Mouse (Mus musculus) heart, adult 11 months (tissue): Measurements from ENCODE around the gene Sipa1l2.

Source experiments
- DNase-seq: peaks from one replicate; pipeline ENCODE4 v3.0.0; 2022

The Sipa1l2 gene

GRCm38 (mm10) chr8:125391271-125391670 lies 178.3 kb downstream of the Sipa1l2 start:
- no peak for DNase-seq

DNA sequence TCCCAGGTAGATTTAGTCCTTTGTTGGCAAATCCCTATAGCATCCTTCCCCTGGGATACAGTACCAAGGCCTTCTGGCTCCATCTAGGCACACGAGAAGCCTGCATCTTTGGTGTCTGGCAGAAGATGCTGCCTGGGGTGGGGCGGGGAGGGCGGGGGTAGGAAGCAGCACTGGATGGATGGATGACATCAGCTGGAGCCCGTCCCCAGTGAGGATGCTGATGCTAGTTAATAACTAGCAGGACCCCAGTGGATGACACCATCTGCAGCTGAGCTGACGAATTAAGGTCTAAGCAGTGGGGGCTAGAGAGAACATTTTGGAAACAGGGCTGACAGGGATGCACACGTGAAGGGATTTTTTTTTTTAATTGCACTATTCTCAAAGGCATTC lies 179.1 kb downstream of the Sipa1l2 start:
- DNase-seq, result no peak

DNA sequence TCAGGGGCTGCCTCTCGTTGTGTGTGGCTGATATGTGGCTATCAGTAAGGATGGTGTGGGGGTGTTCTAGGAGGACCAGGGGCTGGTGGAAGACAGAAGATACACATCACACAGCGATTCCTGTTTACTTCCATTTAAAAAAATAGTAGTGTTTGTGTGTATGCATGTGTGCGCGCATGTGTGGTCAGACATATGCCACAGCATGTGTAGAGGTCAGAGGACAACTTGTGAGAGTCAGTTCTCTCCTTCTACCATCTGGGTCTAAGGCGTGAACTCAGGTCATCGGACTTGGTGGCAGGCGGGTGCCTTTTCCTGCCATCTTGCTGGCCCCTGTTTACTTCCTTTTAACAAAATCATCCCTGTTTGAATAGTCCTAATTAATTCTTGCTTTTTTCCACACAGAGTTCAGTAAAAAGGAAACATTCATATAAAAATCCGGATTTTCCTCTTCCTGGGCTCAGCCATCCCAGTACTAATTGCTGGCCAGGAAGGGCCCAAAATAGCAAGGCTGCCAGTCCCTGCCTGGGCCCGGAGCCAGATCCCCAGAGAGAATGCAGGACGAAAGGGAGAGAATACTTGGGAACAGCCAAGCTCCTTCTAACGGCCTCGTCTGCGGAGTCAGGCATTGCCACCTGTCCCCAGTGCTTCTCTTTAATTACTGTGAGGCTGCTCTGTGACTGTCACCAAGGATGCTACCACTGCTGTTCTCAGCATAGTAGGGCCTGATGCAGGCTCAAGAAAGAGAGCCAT lies 179.7 kb downstream of the Sipa1l2 start:
- DNase-seq, result peak; percentile 97

GRCm38 (mm10) chr8:125389280-125389679 lies 180.3 kb downstream of the Sipa1l2 start:
- DNase-seq, result peak; percentile 98

- DNase-seq, result peak; percentile 91
Observed at GRCm38 (mm10) chr8:125388404-125389180, 181.0 kb downstream of the Sipa1l2 start.

- DNase-seq, result peak; percentile 99
Observed at GRCm38 (mm10) chr8:125385519-125386150, 184.0 kb downstream of the Sipa1l2 start.

- DNase-seq, result peak; percentile 91
Observed at GRCm38 (mm10) chr8:125384551-125385183, 184.9 kb downstream of the Sipa1l2 start.

GRCm38 (mm10) chr8:125381674-125382073 lies 187.9 kb downstream of the Sipa1l2 start:
- no peak for DNase-seq

GRCm38 (mm10) chr8:125379939-125380338 lies 189.7 kb downstream of the Sipa1l2 start:
- DNase-seq, result no peak

DNA sequence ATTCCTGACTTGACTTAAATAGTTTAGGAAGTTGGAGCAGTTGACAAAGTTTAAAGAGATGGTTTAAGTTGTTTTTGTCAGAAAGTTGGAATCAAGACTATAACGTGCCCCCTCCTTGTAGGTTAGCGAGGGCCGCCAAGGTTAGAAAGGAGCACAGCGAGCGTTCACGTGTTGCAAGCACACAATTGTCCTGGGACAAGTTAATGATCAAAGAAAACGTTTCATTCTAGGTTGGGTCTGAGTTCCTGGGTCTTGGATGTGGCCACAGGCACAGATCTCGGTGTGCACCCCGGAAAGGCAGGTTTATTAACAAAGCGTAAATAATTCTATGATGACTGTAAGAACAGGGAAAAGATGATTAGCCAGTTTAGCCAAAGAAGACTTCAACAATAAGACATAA lies 190.5 kb downstream of the Sipa1l2 start:
- no peak for DNase-seq

DNA sequence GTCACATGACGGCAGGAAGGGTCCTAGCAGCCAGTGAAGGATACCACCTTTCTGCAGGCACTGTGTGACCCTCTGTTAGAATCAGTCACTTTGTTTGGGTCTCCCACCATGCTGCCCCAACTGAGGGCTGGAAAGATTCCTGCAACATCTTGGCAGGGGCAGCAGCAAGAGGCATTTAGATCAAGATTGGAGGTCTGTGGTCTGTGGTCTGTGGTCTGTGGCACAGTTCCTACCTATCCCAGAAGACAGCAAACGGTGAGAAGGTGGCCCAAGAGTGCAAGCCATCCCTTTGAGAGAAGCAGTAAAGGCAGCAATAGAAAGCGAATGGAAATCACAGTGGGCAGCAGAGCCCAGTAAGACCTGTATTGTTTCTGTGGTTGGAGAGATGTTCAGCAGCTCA lies 191.9 kb downstream of the Sipa1l2 start:
- no peak for DNase-seq

- DNase-seq, result no peak
Observed at GRCm38 (mm10) chr8:125376448-125376845, 193.2 kb downstream of the Sipa1l2 start.

DNA sequence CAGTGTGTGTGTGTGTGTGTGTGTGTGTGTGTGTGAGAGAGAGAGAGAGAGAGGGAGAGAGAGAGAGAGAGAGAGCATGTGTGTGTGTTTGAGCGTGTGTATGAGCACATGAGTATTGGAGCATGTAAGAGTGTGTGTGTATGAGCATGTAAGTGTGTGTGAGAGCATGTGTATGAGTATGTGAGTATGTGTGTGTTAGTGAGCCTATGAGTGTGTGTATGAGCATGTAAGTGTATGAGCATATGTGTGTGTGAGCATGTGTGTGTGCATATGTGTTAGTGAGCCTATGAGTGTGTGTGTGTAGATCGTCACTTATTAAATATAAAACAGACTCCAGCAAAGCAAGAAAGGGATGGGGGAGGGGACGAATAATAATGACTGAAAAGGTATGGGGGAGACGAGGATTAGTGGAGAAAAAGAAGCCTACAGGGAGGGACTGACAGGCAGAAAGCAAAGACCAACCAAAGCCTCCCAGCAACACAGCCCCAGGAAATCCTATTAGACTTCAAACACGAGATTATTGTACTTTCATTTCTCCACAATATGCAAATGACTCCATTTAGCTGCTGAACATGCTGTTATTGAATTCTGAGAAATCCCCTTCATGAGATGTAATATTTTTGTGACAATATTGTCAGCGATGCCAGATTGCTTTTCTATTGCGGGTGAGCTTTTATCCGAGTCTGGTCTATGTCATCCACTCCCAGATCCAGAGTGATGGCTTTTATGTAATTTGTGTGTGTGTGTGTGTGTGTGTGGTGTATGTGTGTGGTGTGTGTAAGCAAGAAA lies 193.8 kb downstream of the Sipa1l2 start:
- no peak for DNase-seq

DNA sequence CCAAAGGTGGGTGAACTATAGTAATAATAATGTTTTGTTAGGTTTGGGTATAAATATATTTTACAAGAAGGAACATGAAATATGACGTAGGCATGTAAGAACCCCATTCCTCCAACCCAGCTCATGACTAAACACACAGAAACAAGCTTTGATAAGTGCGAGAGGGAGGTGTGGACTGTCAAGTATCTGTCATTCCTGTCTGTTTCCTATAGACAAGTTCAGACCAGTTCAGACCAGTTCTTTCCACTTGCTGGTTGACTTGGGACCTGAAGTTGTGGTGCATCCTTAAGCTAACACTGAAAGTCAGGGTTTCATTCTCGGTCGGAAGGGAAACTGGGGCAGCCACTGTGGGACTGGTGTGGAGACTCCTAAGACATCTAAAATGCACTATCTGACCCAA lies 197.0 kb downstream of the Sipa1l2 start:
- DNase-seq, result no peak

DNA sequence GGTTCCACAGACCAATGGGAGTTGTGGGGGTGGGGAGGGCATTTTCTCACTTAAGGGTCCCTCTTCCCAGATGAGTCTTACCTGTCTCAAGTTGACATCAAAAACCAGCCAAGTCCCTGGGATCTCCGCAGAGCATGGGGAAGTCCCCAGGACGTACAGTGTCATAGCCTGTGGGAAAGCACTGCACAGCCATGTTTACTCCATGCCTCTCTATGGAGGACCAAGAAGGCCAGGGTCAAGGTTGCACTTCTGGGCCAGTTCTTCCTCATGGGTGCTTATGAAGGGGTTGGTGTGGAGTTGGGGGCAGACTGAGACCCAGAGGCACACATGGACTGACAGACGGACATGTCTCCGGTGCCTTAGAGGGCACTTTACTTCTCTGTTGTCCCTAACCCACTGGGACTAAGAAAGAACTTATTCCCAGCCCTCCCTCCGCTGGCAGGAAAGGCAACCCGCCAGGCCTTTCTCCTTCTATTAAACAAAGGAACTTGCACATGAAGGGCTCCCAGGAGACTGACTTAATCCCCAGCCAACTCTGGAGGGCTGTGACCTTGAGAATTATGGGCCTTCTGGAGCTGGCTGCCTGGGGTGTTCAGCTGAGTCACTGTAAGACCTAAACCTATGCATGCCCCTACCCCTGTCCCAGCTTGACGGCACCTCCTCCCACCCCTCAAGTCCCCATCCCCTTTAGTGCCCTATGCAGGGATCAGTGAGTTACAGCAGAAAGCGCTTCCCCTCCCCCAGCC lies 199.9 kb downstream of the Sipa1l2 start:
- peak; percentile 98 for DNase-seq

DNA sequence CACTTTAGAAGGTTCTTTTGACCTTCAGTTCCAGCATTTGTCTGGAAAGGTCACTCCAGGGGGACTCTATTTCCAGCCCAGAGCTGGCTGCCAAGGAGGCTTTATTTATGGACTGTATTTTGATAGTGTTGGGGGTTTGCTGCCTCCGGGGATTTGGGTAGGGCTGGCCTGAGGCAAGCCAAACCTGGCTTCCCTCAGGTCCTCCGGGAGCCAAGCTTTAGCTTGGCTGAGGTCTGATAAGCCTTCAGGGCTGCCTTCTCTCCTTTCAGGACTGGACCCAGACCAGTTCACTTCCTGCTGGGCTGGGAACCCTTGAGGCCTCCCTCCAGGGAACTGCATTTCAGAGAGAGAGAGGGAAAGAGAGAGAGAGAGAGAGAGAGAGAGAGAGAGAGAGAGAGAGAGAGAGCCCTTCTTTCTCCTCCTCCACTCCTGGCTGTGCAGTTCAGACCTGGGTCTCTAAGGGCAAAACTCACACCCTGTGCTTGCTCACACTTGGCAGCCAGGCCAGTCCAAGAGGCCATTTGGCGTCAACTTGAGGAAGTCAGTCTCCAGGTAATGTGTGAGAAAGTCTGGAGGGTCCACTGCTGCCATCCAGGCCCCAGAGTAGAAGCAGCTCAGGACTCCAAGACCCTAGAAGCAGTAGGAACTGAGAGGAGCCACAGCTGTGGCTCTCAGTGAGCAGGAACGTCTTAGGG lies 201.1 kb downstream of the Sipa1l2 start:
- DNase-seq, result peak; percentile 98
